Mouse (Mus musculus) MEL (cell line): ENCODE measurements at regions not wholly inside any gene's neighbourhood (a gene's known extent, or its start where the extent isn't known, plus 50 kb on each side); places are given as distances from the start of the nearest gene placed in this dataset.

Experiments used
- CHD1 ChIP-seq: IDR thresholded peaks from 2 replicates; pipeline ENCODE4 v1.6.1; 2012; ENCODE audit warnings: low read depth, mild to moderate bottlenecking, inconsistent platforms, low read length, improper control_type of control experiment
- CTCF ChIP-seq, 3 experiments: IDR thresholded peaks in 2 of 3; conservative IDR thresholded peaks in 1 of 3; 2 replicates each; pipeline ENCODE4 v1.5.1; 2011 to 2012; ENCODE audit warnings: low read length in 3 of 3, low read depth in 2 of 3, mild to moderate bottlenecking in 2 of 3, improper control_type of control experiment in 1 of 3, inconsistent platforms in 1 of 3, mixed read lengths in 1 of 3, moderate library complexity in 1 of 3; ENCODE audit not compliant: control insufficient read depth in 1 of 3, insufficient read depth in 1 of 3, poor library complexity in 1 of 3, severe bottlenecking in 1 of 3
- E2F4 ChIP-seq: IDR thresholded peaks from 2 replicates; pipeline ENCODE4 v1.6.1; 2011; ENCODE audit warnings: low read depth, low read length, improper control_type of control experiment, borderline replicate concordance
- ELF1 ChIP-seq: IDR thresholded peaks from 2 replicates; pipeline ENCODE4 v1.6.1; 2014; ENCODE audit warnings: low read depth, mild to moderate bottlenecking, inconsistent platforms, low read length, improper control_type of control experiment, moderate library complexity
- EP300 ChIP-seq, 2 experiments: IDR thresholded peaks; 2 replicates each; pipeline ENCODE4 v1.6.1; 2011; ENCODE audit warnings: improper control_type of control experiment in 2 of 2, low read length in 2 of 2, low read depth in 1 of 2, mild to moderate bottlenecking in 1 of 2
- ETS1 ChIP-seq: IDR thresholded peaks from 2 replicates; pipeline ENCODE4 v1.6.1; 2012; ENCODE audit warnings: low read depth, mild to moderate bottlenecking, inconsistent platforms, low read length, improper control_type of control experiment, moderate library complexity
- GATA1 ChIP-seq: IDR thresholded peaks from 2 replicates; pipeline ENCODE4 v1.6.1; 2011; ENCODE audit warnings: low read depth, low read length, improper control_type of control experiment
- HCFC1 ChIP-seq: IDR thresholded peaks from 2 replicates; pipeline ENCODE4 v1.6.1; 2012; ENCODE audit warnings: low read depth, mild to moderate bottlenecking, inconsistent platforms, low read length, improper control_type of control experiment, moderate library complexity
- MEF2A ChIP-seq: IDR thresholded peaks from 2 replicates; pipeline ENCODE4 v1.6.1; 2014; ENCODE audit warnings: low read depth, mild to moderate bottlenecking, inconsistent platforms, low read length, improper control_type of control experiment; ENCODE audit not compliant: poor library complexity, insufficient replicate concordance, severe bottlenecking; ENCODE audit errors: extremely low read depth
- NRF1 ChIP-seq: IDR thresholded peaks from 2 replicates; pipeline ENCODE4 v1.6.1; 2014; ENCODE audit warnings: low read depth, mild to moderate bottlenecking, inconsistent platforms, low read length, improper control_type of control experiment, moderate library complexity; ENCODE audit not compliant: poor library complexity, insufficient read depth, severe bottlenecking
- POLR2A ChIP-seq, 2 experiments: IDR thresholded peaks; 2 replicates each; pipeline ENCODE4 v1.6.1; 2011 to 2012; ENCODE audit warnings: low read length in 2 of 2, mild to moderate bottlenecking in 2 of 2, control low read depth in 1 of 2, improper control_type of control experiment in 1 of 2, low read depth in 1 of 2, moderate library complexity in 1 of 2; ENCODE audit not compliant: control insufficient read depth in 1 of 2, insufficient read depth in 1 of 2, poor library complexity in 1 of 2
- SMC3 ChIP-seq: IDR thresholded peaks from 2 replicates; pipeline ENCODE4 v1.6.1; 2011; ENCODE audit warnings: low read depth, low read length, improper control_type of control experiment
- USF1 ChIP-seq: IDR thresholded peaks from 2 replicates; pipeline ENCODE4 v1.6.1; 2014; ENCODE audit warnings: low read depth, mild to moderate bottlenecking, inconsistent platforms, low read length, improper control_type of control experiment, moderate library complexity
- USF2 ChIP-seq, 2 experiments: IDR thresholded peaks; 2 replicates each; pipeline ENCODE4 v1.6.1; 2011 to 2012; ENCODE audit warnings: improper control_type of control experiment in 2 of 2, low read length in 2 of 2, borderline replicate concordance in 1 of 2, inconsistent platforms in 1 of 2, low read depth in 1 of 2, mild to moderate bottlenecking in 1 of 2; ENCODE audit not compliant: insufficient read depth in 1 of 2

GRCm38 (mm10) chrX:169544037-169544436, 141.0 kb upstream of the Mid1 start:
- TF ChIP-seq USF1: no peak
- TF ChIP-seq ETS1: no peak
- TF ChIP-seq EP300 (IDR thresholded peaks at IDR 0.05; ENCODE audit: low read depth in 1 of 2, low read length in 2 of 2): no peak
- no peak for TF ChIP-seq NRF1
- no peak for TF ChIP-seq CHD1
- TF ChIP-seq POLR2A (IDR thresholded peaks at IDR 0.05; ENCODE audit: control insufficient read depth in 1 of 2, insufficient read depth in 1 of 2, low read depth in 1 of 2, low read length in 2 of 2, poor library complexity in 1 of 2): no peak
- TF ChIP-seq HCFC1: no peak
- no peak for TF ChIP-seq USF2 (IDR thresholded peaks at IDR 0.05; ENCODE audit: borderline replicate concordance in 1 of 2, insufficient read depth in 1 of 2, low read depth in 1 of 2, low read length in 2 of 2)
- TF ChIP-seq E2F4: no peak
- no peak for TF ChIP-seq ELF1
- no peak for TF ChIP-seq CTCF (IDR thresholded peaks at IDR 0.05 in 2 of 3, conservative IDR thresholded peaks at IDR 0.05 in 1 of 3; ENCODE audit: control insufficient read depth in 1 of 3, insufficient read depth in 1 of 3, low read depth in 2 of 3, low read length in 3 of 3, poor library complexity in 1 of 3, severe bottlenecking in 1 of 3)
- no peak for TF ChIP-seq MEF2A
- no peak for TF ChIP-seq GATA1
- TF ChIP-seq SMC3: no peak
